19 mouse cellular contexts compared by ENCODE assay signal in the genomic region with DNA sequence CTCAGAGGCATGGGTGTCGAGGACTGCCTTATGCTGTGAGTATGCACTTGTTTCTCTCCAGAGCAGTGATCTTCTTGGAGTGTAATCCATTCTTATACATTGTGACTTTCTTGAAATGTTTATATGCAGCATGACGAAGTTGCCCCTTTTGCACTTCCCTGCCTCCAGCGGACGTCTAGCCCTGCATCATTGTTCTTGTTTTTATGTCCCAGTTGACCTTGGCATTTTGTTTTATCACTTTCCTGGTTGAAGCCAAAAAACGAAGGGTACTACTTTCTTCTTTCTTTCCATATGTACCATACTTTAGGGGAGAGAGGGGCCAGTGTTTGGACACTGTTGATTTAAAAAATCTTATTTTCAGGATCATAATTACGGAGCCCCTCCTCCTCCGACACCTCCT.
"Had no signal": no experiment of that assay in that cellular context is flagged by ENCODE, and none has a peak within 500 bp of the region (broad histone marks: within the 10 kb centered on the region; RNA-seq: fewer than 3 reads in every experiment).

No protein-coding gene starts in this region.

- H3K9me3 ChIP-seq: lung, embryonic 15.5 days; megakaryocyte, embryonic 14.5 days; midbrain, embryonic 13.5 days; midbrain, embryonic 15.5 days; neural tube, embryonic 13.5 days; neural tube, embryonic 15.5 days had no signal

- H3K4me1 ChIP-seq: lung, embryonic 15.5 days; midbrain, embryonic 13.5 days; midbrain, embryonic 15.5 days; neural tube, embryonic 13.5 days; neural tube, embryonic 15.5 days had no signal

- H3K4me3 ChIP-seq: lung, embryonic 15.5 days; megakaryocyte, embryonic 14.5 days; midbrain, embryonic 13.5 days; midbrain, embryonic 15.5 days; myocyte; neural tube, embryonic 13.5 days; neural tube, embryonic 15.5 days had no signal

- H3K27ac ChIP-seq: lung, embryonic 15.5 days; macrophage; midbrain, embryonic 13.5 days; midbrain, embryonic 15.5 days; neural tube, embryonic 13.5 days; neural tube, embryonic 15.5 days had no signal

- H3K27me3 ChIP-seq: lung, embryonic 15.5 days; megakaryocyte, embryonic 14.5 days; midbrain, embryonic 13.5 days; midbrain, embryonic 15.5 days; neural tube, embryonic 13.5 days; neural tube, embryonic 15.5 days had no signal

- DNase-seq: lung, adult 2 months; lung, postnatal 14 days; lung, postnatal 36 days; retina, postnatal 1 day; right cerebral cortex, adult 18-20 months; right cerebral cortex, postnatal 25 days; right cerebral cortex, postnatal 4 days; spleen, adult 18-20 months; thymus, adult 18-20 months; thymus, postnatal 14 days; thymus, postnatal 36 days had no signal
